In genomic region chr2:101580428-101580827, GRCm38 (mm10) we compare ENCODE assay signal across 13 mouse cellular contexts. TPM values are rescaled to one million over a fixed set of nuclear protein-coding genes. Genes with fewer than 3 reads are reported as not detected.
"Had no signal": no experiment of that assay in that cellular context is flagged by ENCODE, and none has a peak within 500 bp of the region (broad histone marks: within the 10 kb centered on the region; RNA-seq: fewer than 3 reads in every experiment).

No protein-coding gene starts in this region.

- H3K27me3 ChIP-seq: limb, embryonic 13.5 days; midbrain, embryonic 12.5 days; neural tube, embryonic 13.5 days; stomach, embryonic 15.5 days had no signal

- H3K9ac ChIP-seq: limb, embryonic 13.5 days; liver, embryonic 14.5 days; midbrain, embryonic 12.5 days; neural tube, embryonic 13.5 days; stomach, embryonic 15.5 days had no signal

- H3K36me3 ChIP-seq: midbrain, embryonic 12.5 days; neural tube, embryonic 13.5 days; stomach, embryonic 15.5 days had no signal

- H3K4me3 ChIP-seq: layer of hippocampus, adult 2 months; limb, embryonic 13.5 days; midbrain, embryonic 12.5 days; neural tube, embryonic 13.5 days; stomach, embryonic 15.5 days had no signal

- H3K4me2 ChIP-seq: limb, embryonic 13.5 days; midbrain, embryonic 12.5 days; neural tube, embryonic 13.5 days; stomach, embryonic 15.5 days had no signal

- ATAC-seq: midbrain, embryonic 16.5 days had no signal

- H3K4me1 ChIP-seq: midbrain, embryonic 12.5 days; neural tube, embryonic 13.5 days; stomach, embryonic 15.5 days had no signal

- H3K9me3 ChIP-seq: limb, embryonic 13.5 days; midbrain, embryonic 12.5 days; neural tube, embryonic 13.5 days; stomach, embryonic 15.5 days had no signal

- H3K27ac ChIP-seq: kidney, postnatal 0 days; layer of hippocampus, adult 2 months; liver, embryonic 14.5 days; midbrain, embryonic 12.5 days; neural tube, embryonic 13.5 days; stomach, embryonic 15.5 days had no signal

- DNase-seq: kidney, adult 9 months; kidney, postnatal 36 days; left cerebral cortex, postnatal 4 days; lung, adult 18-20 months had no signal

RNA-seq across cellular contexts. Expression of gene Rag2, which starts 44.1 kb away (rescaled TPM):
- polyA plus RNA-seq: kidney, postnatal 0 days; limb, embryonic 13.5 days; liver, adult 2 months; midbrain, embryonic 12.5 days had no signal
